Mouse (Mus musculus) hindbrain, embryonic 16.5 days (tissue): ENCODE measurements around the gene Mxi1. TPM values are rescaled to one million over a fixed set of nuclear protein-coding genes. Genes with fewer than 3 reads are reported as not detected.

Experiments used
- ATAC-seq: fragments of 200-750 bp; cut with Nextera tagmentation; 2 replicates; pipeline ENCODE4 v1.8.0; 2017; ENCODE audit warnings: moderate TSS enrichment, moderate library complexity
- H3K27ac ChIP-seq: fragments of 300-500 bp; sonication (generic); 2 replicates; pipeline ENCODE4 v1.5.1; 2014; ENCODE audit warnings: low read depth, mild to moderate bottlenecking, control low read depth, low read length, moderate library complexity
- H3K27me3 ChIP-seq: fragments of 300-500 bp; sonication (generic); replicated peaks from 2 replicates; pipeline ENCODE4 v1.6.1; 2014; ENCODE audit warnings: low read length; ENCODE audit not compliant: control insufficient read depth, insufficient read depth
- H3K36me3 ChIP-seq: fragments of 300-500 bp; sonication (generic); 2 replicates; pipeline ENCODE4 v1.6.1; 2014; ENCODE audit warnings: mild to moderate bottlenecking, low read length, moderate library complexity, mixed read lengths; ENCODE audit not compliant: control insufficient read depth, insufficient read depth
- H3K4me1 ChIP-seq: fragments of 300-500 bp; sonication (generic); 2 replicates; pipeline ENCODE4 v1.6.1; 2014; ENCODE audit warnings: low read depth, low read length; ENCODE audit not compliant: control insufficient read depth, insufficient read depth
- H3K4me2 ChIP-seq: fragments of 300-500 bp; sonication (generic); 2 replicates; pipeline ENCODE4 v1.6.1; 2014; ENCODE audit warnings: mild to moderate bottlenecking, low read length, control low read depth, moderate library complexity
- H3K4me3 ChIP-seq: fragments of 300-500 bp; sonication (generic); 2 replicates; pipeline ENCODE4 v1.5.1; 2014; ENCODE audit warnings: mild to moderate bottlenecking, low read length, control low read depth, moderate library complexity
- H3K9ac ChIP-seq: fragments of 300-500 bp; sonication (generic); 2 replicates; pipeline ENCODE4 v1.6.1; 2014; ENCODE audit warnings: low read depth, mild to moderate bottlenecking, control low read depth, low read length, moderate library complexity
- H3K9me3 ChIP-seq: fragments of 300-500 bp; sonication (generic); 2 replicates; pipeline ENCODE4 v1.6.1; 2014; ENCODE audit warnings: mild to moderate bottlenecking, low read length, moderate library complexity; ENCODE audit not compliant: control insufficient read depth
- WGBS: fragments of 180-500 bp; shearing (Covaris S2); extraction: QIAGEN DNeasy Blood & Tissue Kit; methylation state at CpG from one replicate; pipeline ENCODE4 v1.1.7; 2014; 5-methylcytosine and 5-hydroxymethylcytosine counted together
- polyA plus RNA-seq: library from polyadenylated mRNA; unstranded; fragments of >200 nt; fragmentation: Nextera tagmentation; extraction: Ambion mirVana; gene quantifications from 2 replicates; pipeline ENCODE4 v1.2.1, GENCODE M21; 2015

Mxi1 gene
- polyA plus RNA-seq, 1 experiment from 2014 or later: 18.9 TPM

GRCm38 (mm10) chr19:53312336-53312871 is 2.1 kb downstream of the Mxi1 start:
- WGBS: under 1% methylated on average over 26 of the region's 26 CpGs
- Histone ChIP-seq H3K4me3 (peak overlapping the region; percentile 87), H3K9me3 (no peaks in the 10 kb centered on the region), H3K4me2 (peak overlapping the region; percentile 90), H3K36me3 (no peaks in the 10 kb centered on the region), H3K27ac (peak overlapping the region; percentile 94), H3K4me1 (peaks cover 11% of the 10 kb centered on the region), H3K9ac (peak overlapping the region; percentile 83), H3K27me3 (no peaks in the 10 kb centered on the region)
- ATAC-seq: no peak

- no peaks in the 10 kb centered on the region for H3K36me3 ChIP-seq
- peak overlapping the region; percentile 83 for H3K9ac ChIP-seq
Measured at GRCm38 (mm10) chr19:53312951-53313683, 2.8 kb downstream of the Mxi1 start.

GRCm38 (mm10) chr19:53313684-53314443 is 3.5 kb downstream of the Mxi1 start:
- Histone ChIP-seq H3K9ac (peak overlapping the region; percentile 83), H3K27ac (peak overlapping the region; percentile 94), H3K4me3 (peak overlapping the region; percentile 87), H3K9me3 (no peaks in the 10 kb centered on the region), H3K4me1 (peaks cover 11% of the 10 kb centered on the region), H3K27me3 (no peaks in the 10 kb centered on the region), H3K36me3 (no peaks in the 10 kb centered on the region), H3K4me2 (peak overlapping the region; percentile 90)
- under 1% methylated on average over 52 of the region's 52 CpGs for WGBS
- peak; percentile 87 for ATAC-seq

More at GRCm38 (mm10) chr19:53312951-53313683, 2.8 kb downstream of the Mxi1 start:
- H3K4me1 ChIP-seq: peaks cover 11% of the 10 kb centered on the region
- H3K27me3 ChIP-seq: no peaks in the 10 kb centered on the region
- H3K27ac ChIP-seq: peak overlapping the region; percentile 94
- H3K4me3 ChIP-seq: peak overlapping the region; percentile 87
- ATAC-seq: peak; percentile 14
- under 1% methylated on average over 63 of the region's 63 CpGs for WGBS
- H3K9me3 ChIP-seq: no peaks in the 10 kb centered on the region
- H3K4me2 ChIP-seq: peak overlapping the region; percentile 90

GRCm38 (mm10) chr19:53314530-53315208 is 4.4 kb downstream of the Mxi1 start:
- Histone ChIP-seq H3K9ac (peak overlapping the region; percentile 45), H3K4me2 (peak overlapping the region; percentile 90), H3K27ac (peak overlapping the region; percentile 73), H3K27me3 (no peaks in the 10 kb centered on the region), H3K4me3 (peak overlapping the region; percentile 87), H3K4me1 (peaks cover 11% of the 10 kb centered on the region), H3K36me3 (no peaks in the 10 kb centered on the region), H3K9me3 (no peaks in the 10 kb centered on the region)
- 52% methylated on average over 16 of the region's 16 CpGs for WGBS
- ATAC-seq: no peak

- WGBS: 85% methylated on average over 7 of the region's 7 CpGs
- H3K4me3 ChIP-seq: no peak overlapping the region
- no peaks in the 10 kb centered on the region for H3K27me3 ChIP-seq
- H3K9me3 ChIP-seq: no peaks in the 10 kb centered on the region
- no peak overlapping the region for H3K4me2 ChIP-seq
- H3K27ac ChIP-seq: no peak overlapping the region
- H3K36me3 ChIP-seq: no peaks in the 10 kb centered on the region
- peaks cover 11% of the 10 kb centered on the region for H3K4me1 ChIP-seq
- no peak for ATAC-seq
- no peak overlapping the region for H3K9ac ChIP-seq
Measured at GRCm38 (mm10) chr19:53315209-53315654, 4.9 kb downstream of the Mxi1 start.

- peaks cover 11% of the 10 kb centered on the region for H3K4me1 ChIP-seq
Measured at GRCm38 (mm10) chr19:53316105-53316504, 5.8 kb downstream of the Mxi1 start.

GRCm38 (mm10) chr19:53316963-53317362 is 6.6 kb downstream of the Mxi1 start:
- Histone ChIP-seq H3K36me3 (no peaks in the 10 kb centered on the region), H3K27me3 (no peaks in the 10 kb centered on the region), H3K27ac (no peak overlapping the region), H3K4me2 (no peak overlapping the region), H3K4me1 (peaks cover 11% of the 10 kb centered on the region), H3K9me3 (no peaks in the 10 kb centered on the region), H3K9ac (no peak overlapping the region), H3K4me3 (no peak overlapping the region)
- ATAC-seq: no peak
- 83% methylated on average over 6 of the region's 6 CpGs for WGBS

More at GRCm38 (mm10) chr19:53316105-53316504, 5.8 kb downstream of the Mxi1 start:
- Histone ChIP-seq H3K9ac (no peak overlapping the region), H3K9me3 (no peaks in the 10 kb centered on the region), H3K27ac (no peak overlapping the region), H3K4me3 (no peak overlapping the region), H3K27me3 (no peaks in the 10 kb centered on the region), H3K36me3 (no peaks in the 10 kb centered on the region), H3K4me2 (no peak overlapping the region)
- 83% methylated on average over 8 of the region's 8 CpGs for WGBS
- ATAC-seq: no peak

GRCm38 (mm10) chr19:53318143-53319132 is 8.1 kb downstream of the Mxi1 start:
- peaks cover 11% of the 10 kb centered on the region for H3K4me1 ChIP-seq
- no peak for ATAC-seq
- no peak overlapping the region for H3K27ac ChIP-seq
- H3K9ac ChIP-seq: peak overlapping the region; percentile 10; the same call in 1 of the 2 replicates
- no peaks in the 10 kb centered on the region for H3K27me3 ChIP-seq
- no peak overlapping the region for H3K4me2 ChIP-seq
- WGBS: 78% methylated on average over 16 of the region's 16 CpGs
- no peaks in the 10 kb centered on the region for H3K36me3 ChIP-seq
- no peaks in the 10 kb centered on the region for H3K9me3 ChIP-seq
- no peak overlapping the region for H3K4me3 ChIP-seq
